Mouse (Mus musculus) limb, embryonic 11.5 days (tissue): ENCODE data around the gene Psenen. TPM values are rescaled to one million over a fixed set of nuclear protein-coding genes. Genes with fewer than 3 reads are reported as not detected.

Experiments used
- ATAC-seq: fragments of 200-750 bp; cut with Nextera tagmentation; 2 replicates; pipeline ENCODE4 v1.8.0; 2017; ENCODE audit warnings: low read depth; ENCODE audit not compliant: insufficient number of reproducible peaks, low FRiP score, low TSS enrichment
- DNase-seq: peaks from one replicate; pipeline ENCODE4 v3.0.0-alpha.2; 2015; ENCODE audit warnings: low spot score
- H3K27ac ChIP-seq: fragments of 300-500 bp; sonication (generic); replicated peaks from 2 replicates; pipeline ENCODE4 v1.5.1; 2014; ENCODE audit warnings: low read depth, mild to moderate bottlenecking, low read length
- H3K27me3 ChIP-seq: fragments of 300-500 bp; sonication (generic); 2 replicates; pipeline ENCODE4 v1.6.1; 2014; ENCODE audit warnings: mild to moderate bottlenecking, low read length, mixed read lengths; ENCODE audit not compliant: control insufficient read depth, insufficient read depth
- H3K36me3 ChIP-seq: fragments of 300-500 bp; sonication (generic); 2 replicates; pipeline ENCODE4 v1.6.1; 2014; ENCODE audit warnings: mild to moderate bottlenecking, low read length, moderate library complexity, mixed read lengths; ENCODE audit not compliant: control insufficient read depth, insufficient read depth
- H3K4me1 ChIP-seq: fragments of 300-500 bp; sonication (generic); 2 replicates; pipeline ENCODE4 v1.6.1; 2014; ENCODE audit warnings: low read length, mixed read lengths; ENCODE audit not compliant: control insufficient read depth, insufficient read depth
- H3K4me2 ChIP-seq: fragments of 300-500 bp; sonication (generic); 2 replicates; pipeline ENCODE4 v1.6.1; 2014; ENCODE audit warnings: low read depth, mild to moderate bottlenecking, moderate library complexity; ENCODE audit not compliant: severe bottlenecking
- H3K4me3 ChIP-seq: fragments of 300-500 bp; sonication (generic); 2 replicates; pipeline ENCODE4 v1.5.1; 2014; ENCODE audit warnings: low read depth, low read length
- H3K9ac ChIP-seq: fragments of 300-500 bp; sonication (generic); 2 replicates; pipeline ENCODE4 v1.6.1; 2014; ENCODE audit warnings: mild to moderate bottlenecking, low read length
- H3K9me3 ChIP-seq: fragments of 300-500 bp; sonication (generic); 2 replicates; pipeline ENCODE4 v1.6.1; 2016; ENCODE audit warnings: low read length; ENCODE audit not compliant: control insufficient read depth
- WGBS: fragments of 180-500 bp; shearing (Covaris S2); extraction: QIAGEN DNeasy Blood & Tissue Kit; methylation state at CpG from one replicate; pipeline ENCODE4 v1.1.7; 2014; 5-methylcytosine and 5-hydroxymethylcytosine counted together
- polyA plus RNA-seq: library from polyadenylated mRNA; unstranded; fragments of >200 nt; fragmentation: Nextera tagmentation; extraction: Ambion mirVana; gene quantifications from 2 replicates; pipeline ENCODE4 v1.2.1, GENCODE M21; 2014

The Psenen gene
- 105 and 123 TPM in 2 replicates for polyA plus RNA-seq

DNA sequence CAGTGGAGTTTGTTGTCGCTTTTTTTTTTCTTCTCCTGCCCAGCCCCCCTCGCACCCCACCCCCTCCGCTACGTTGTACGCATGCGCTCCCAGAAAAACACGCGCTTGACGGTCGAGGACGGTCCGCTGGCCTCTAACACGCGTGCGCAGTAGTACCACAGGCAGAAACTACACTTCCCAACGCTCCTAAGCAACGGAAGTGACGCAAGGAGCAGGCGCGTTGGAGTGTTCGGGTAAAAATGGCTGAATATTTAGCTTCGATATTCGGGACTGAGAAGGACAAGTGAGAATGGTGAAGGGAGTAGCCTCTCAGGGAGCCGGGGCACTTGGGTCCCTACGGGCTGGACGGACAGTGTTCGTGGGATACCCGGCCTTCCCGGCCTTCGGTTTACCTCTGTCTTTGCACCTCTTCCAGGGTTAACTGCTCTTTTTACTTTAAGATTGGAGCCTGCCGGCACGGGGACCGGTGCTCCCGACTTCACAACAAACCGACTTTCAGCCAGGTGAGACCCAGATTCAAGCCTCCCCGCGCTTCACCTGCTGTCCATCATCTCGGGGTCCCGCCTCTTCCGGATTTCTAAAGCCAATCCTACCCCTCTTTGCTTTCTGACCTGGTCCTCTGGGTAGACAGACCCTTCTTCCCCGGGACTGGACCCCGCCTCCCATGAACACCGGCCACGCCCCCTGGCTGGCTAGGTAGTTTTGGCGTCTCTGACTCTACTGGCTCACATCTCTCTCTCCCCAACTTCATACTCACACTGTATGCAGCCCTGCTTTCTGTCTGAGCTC, at the start of gene Psenen, which contains the start of the genes U2af1l4 and Gm49396:
Psenen (minus strand) TSS at position 511 of the 789 bp plus-strand sequence.
U2af1l4 (plus strand) TSS at position 185 of the 789 bp plus-strand sequence.
Gm49396 (plus strand) TSS at position 228 of the 789 bp plus-strand sequence.
- Histone ChIP-seq H3K27ac (peak within 1 kb of the TSS; percentile 92), H3K27me3 (no peaks in the 10 kb centered on the region), H3K9ac (peak within 1 kb of the TSS; percentile 81), H3K4me1 (peaks cover 10% of the 10 kb centered on the region), H3K36me3 (peaks cover 6% of the 10 kb centered on the region; the same call in 1 of the 2 replicates), H3K4me2 (peak within 1 kb of the TSS; percentile 53), H3K9me3 (no peaks in the 10 kb centered on the region), H3K4me3 (peak within 1 kb of the TSS; percentile 71)
- under 1% methylated on average over 45 of the region's 45 CpGs for WGBS
- ATAC-seq (peak; percentile 84), DNase-seq (peak; percentile 96)

DNA sequence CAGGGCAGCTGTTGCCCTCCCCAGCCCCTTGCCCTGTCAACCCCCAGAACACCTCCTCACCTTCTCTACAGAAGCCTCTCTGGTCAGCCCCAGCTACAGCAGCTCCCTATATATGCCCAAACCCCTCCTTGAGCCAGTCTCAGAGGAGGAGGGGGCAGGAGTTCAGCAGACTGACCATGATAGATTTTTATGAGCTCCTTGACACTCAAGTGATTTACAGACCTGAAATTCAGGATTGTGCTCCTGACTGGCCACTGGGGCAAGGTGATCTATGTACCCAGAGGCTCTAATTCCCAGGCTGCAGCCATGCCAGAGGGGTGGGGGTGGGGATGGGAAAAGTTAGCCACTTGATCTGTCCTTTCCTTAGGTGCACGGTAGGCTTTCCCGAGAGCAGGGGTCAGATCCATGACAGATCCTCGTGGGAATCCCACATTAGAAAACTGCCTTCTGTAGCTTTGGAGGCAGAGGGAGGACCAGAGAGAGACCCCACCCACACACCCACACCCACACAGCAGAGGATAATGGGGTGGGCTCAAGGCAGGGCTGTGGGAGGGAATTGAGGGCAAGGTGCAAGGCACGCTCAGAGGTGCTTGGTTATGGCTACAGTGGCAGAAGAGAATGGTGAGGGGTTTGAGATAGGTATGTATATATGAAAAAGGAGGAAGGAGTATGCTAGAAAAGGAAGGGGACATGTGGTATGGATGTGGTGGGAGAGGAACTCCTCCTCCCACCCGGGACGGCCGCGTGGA, 49.4 kb upstream of the Psenen start, which contains the start of gene Upk1a:
Upk1a (minus strand) TSS at position 194 of the 749 bp plus-strand sequence.
- Histone ChIP-seq H3K4me1 (no peaks in the 10 kb centered on the region), H3K9me3 (no peaks in the 10 kb centered on the region), H3K9ac (no peak within 1 kb of the TSS), H3K27me3 (no peaks in the 10 kb centered on the region), H3K27ac (no peak within 1 kb of the TSS), H3K36me3 (peaks cover 4% of the 10 kb centered on the region; the same call in 1 of the 2 replicates), H3K4me2 (no peak within 1 kb of the TSS), H3K4me3 (no peak within 1 kb of the TSS)
- ATAC-seq (no peak), DNase-seq (no peak)
- WGBS, result 47% methylated on average over 8 of the region's 8 CpGs

DNA sequence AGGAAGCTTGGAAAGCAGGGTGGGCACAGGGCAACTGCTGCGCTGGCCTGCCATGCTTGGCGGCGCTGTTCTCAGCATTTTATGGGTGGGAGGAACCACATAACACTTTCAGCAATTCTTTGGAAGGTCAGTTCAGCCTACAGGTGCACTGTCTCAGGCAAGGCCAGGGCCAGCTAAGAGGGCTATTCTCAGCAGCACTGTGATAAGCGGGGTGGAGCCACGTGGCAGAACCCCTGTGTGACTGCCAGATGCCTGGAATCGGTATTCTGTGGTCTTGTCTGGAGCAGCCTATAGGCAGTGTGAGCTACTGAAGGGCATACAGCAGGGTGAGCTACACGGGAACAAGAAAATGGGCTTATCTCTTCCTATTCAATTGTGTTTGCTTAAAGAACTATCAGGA, 46.6 kb upstream of the Psenen start:
- WGBS, result 54% methylated on average over 7 of the region's 7 CpGs
- no peak for DNase-seq
- Histone ChIP-seq H3K36me3 (no peaks in the 10 kb centered on the region), H3K27ac (no peak overlapping the region), H3K4me3 (no peak overlapping the region), H3K9ac (no peak overlapping the region), H3K27me3 (no peaks in the 10 kb centered on the region), H3K4me2 (no peak overlapping the region), H3K9me3 (no peaks in the 10 kb centered on the region), H3K4me1 (no peaks in the 10 kb centered on the region)
- ATAC-seq, result no peak

DNA sequence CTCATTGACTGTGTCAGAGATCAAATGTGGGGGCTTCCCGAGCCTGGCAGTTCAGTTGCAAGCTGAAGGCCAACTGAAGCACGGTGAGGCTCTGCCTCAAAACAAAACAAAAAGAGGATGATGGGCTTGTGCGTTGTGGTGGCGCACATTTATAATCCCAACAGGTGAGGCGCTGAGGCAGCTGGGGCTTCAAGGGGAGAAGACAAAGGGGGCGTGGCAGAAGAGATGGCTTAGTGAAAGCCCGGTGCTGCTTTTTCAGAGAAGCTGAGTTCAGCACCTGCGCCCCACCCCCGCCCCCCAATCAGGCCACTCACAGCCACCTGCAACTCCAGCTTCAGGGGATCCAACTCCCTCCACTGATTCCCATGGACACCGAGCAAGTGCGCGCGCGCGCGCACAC, 45.0 kb upstream of the Psenen start:
- WGBS, result 51% methylated on average over 16 of the region's 16 CpGs
- Histone ChIP-seq H3K4me2 (no peak overlapping the region), H3K4me3 (no peak overlapping the region), H3K4me1 (no peaks in the 10 kb centered on the region), H3K27ac (no peak overlapping the region), H3K36me3 (no peaks in the 10 kb centered on the region), H3K27me3 (no peaks in the 10 kb centered on the region), H3K9ac (no peak overlapping the region), H3K9me3 (no peaks in the 10 kb centered on the region)
- DNase-seq (no peak), ATAC-seq (no peak)

DNA sequence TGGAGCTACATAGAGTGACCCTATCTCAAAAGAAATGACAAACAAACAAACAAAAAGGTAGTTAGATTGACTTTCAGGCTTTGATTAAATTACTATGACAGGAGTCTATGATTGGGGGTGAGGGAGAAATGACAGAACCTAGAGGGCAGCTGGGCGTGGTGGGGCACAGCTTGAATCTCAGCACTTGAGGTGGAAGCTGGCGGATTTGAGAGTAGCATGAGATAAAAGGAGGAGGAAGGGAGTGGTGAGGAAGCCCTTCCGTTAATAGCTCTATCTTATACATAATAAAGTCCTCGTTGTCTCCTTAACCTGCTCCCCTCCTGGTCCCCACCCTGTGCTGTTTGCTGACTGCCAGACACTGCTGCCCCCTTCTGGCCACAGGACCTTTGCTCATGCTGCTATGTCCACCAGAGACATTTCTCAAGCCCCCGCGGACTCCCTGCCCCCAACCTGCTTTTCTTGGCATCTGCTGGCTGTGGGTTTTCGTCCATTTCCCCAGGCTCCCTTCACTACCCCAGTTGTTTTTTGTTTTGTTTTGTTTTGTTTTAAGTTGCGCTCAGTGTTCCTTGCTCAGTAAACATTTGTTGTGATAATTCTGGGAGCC, 44.4 kb upstream of the Psenen start:
- no peak overlapping the region for H3K9ac ChIP-seq
- no peaks in the 10 kb centered on the region for H3K27me3 ChIP-seq
- no peaks in the 10 kb centered on the region for H3K9me3 ChIP-seq
- no peaks in the 10 kb centered on the region for H3K36me3 ChIP-seq
- ATAC-seq (no peak), DNase-seq (peak; percentile 68)
- H3K27ac ChIP-seq, result no peak overlapping the region
- WGBS, result 33% methylated on average over 8 of the region's 8 CpGs
- H3K4me2 ChIP-seq, result no peak overlapping the region
- no peak overlapping the region for H3K4me3 ChIP-seq
- H3K4me1 ChIP-seq, result no peaks in the 10 kb centered on the region

DNA sequence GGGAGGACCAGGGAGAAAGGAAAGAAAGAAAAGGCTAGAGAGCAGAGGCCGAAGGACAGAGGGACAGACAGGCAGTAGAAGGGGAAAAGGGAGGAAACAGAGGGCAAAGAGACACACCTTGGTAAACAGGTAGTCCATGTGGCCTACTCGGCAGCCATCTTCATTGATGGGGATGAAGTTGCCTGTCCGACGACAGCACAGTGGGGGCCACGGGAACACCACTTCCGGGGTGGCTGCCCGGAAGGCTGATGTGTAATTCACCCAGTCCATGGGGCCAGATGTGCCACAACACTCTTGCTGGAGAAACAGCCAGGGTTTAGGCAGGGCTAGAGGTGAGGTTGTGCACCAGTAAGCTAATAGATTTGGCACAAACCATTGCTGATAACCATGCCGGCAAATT, 41.5 kb upstream of the Psenen start:
- 93% methylated on average over 8 of the region's 8 CpGs for WGBS
- H3K4me1 ChIP-seq, result no peaks in the 10 kb centered on the region
- ATAC-seq (no peak), DNase-seq (no peak)
- H3K9me3 ChIP-seq, result no peaks in the 10 kb centered on the region
- no peaks in the 10 kb centered on the region for H3K27me3 ChIP-seq
- H3K4me3 ChIP-seq, result no peak overlapping the region
- H3K9ac ChIP-seq, result no peak overlapping the region
- H3K4me2 ChIP-seq, result no peak overlapping the region
- H3K36me3 ChIP-seq, result no peaks in the 10 kb centered on the region
- H3K27ac ChIP-seq, result no peak overlapping the region

DNA sequence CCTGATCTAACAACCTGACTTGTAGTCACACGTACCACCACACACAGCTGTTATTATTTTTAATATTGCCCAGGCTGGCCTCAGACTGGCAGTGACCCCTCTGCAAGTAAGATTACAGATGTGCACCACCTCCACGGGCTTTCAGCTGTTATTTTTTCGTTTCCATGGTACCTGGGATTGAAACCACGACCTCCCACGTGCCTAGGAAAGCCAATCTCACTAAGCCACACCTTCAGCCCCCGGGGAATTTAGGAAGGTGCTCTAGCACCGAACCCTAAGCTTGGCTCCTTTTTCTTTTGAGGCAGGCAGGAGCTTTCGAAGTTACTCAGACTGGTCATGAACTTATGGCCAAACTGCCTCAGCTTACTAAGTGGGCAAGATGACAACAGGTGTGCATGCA, 41.0 kb upstream of the Psenen start:
- no peaks in the 10 kb centered on the region for H3K36me3 ChIP-seq
- no peak overlapping the region for H3K9ac ChIP-seq
- H3K4me2 ChIP-seq, result no peak overlapping the region
- DNase-seq (no peak), ATAC-seq (no peak)
- no peaks in the 10 kb centered on the region for H3K9me3 ChIP-seq
- H3K27me3 ChIP-seq, result no peaks in the 10 kb centered on the region
- no peak overlapping the region for H3K4me3 ChIP-seq
- H3K4me1 ChIP-seq, result no peaks in the 10 kb centered on the region
- H3K27ac ChIP-seq, result no peak overlapping the region
- 54% methylated on average over 8 of the region's 8 CpGs for WGBS

DNA sequence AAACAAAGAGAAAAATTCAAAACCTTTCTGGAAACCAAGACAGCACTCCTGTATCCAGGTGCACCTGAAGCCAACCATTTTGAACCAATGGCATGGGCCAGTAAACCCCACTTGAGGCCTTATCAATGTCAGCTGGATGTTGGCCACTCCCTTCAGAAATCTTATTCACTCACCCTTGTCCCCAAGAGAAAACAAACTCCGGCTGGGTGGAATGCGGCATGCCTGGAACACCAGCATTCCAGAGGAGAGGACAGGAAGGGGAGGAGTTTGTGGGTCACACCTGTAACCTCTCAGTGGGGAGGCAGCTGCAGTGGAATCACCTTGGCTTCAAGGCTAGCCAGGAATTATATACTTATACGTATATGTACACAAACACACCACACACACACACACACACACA, 39.2 kb upstream of the Psenen start:
- Histone ChIP-seq H3K4me2 (no peak overlapping the region), H3K4me3 (no peak overlapping the region), H3K27ac (no peak overlapping the region), H3K36me3 (no peaks in the 10 kb centered on the region), H3K9me3 (no peaks in the 10 kb centered on the region), H3K27me3 (no peaks in the 10 kb centered on the region), H3K9ac (no peak overlapping the region), H3K4me1 (no peaks in the 10 kb centered on the region)
- ATAC-seq, result no peak
- no peak for DNase-seq
- WGBS, result 53% methylated on average over 3 of the region's 3 CpGs
